Mouse (Mus musculus) kidney, adult 18-20 months (tissue): ENCODE measurements around the gene Zfp39.
"Not testable (repeated sequence)": the region's sequence is repeated elsewhere in the genome, so short reads cannot be mapped to it uniquely, and the experiment has no call there.

Source experiments
- DNase-seq: peaks from one replicate; pipeline ENCODE4 v3.0.0; 2021

Zfp39 gene

GRCm38 (mm10) chr11:58918759-58919158, 14.7 kb upstream of the Zfp39 start:
- DNase-seq: no peak

DNA sequence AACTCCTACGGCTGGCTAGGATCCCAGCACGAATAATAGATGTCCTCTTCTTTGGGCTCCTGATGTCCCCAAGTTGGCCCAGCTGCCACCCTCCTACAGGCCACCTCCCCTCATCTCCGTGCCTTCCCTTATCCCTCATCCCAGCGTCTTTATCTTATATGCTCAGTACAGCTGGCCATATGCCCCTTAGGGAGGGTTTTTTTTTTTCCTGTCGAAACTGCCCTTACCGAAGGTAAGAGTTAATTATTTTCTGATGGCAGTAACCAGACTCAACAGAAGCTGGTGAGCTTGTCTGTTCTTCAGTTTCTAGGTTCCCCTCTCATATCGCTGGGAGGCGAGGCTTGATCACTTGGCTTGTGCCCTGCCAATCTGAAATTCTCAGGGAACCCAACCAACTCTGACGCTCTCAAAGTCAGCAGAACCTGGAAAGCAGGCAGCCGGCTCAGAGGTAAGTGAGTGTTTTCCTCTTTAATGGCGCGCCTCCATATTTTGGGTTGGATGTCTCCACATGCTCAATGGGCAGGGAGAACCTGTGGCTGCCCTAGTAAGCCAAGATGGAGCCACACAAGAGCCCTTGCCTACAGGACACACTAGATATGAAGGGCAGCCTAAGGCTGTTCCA, 13.8 kb upstream of the Zfp39 start, which contains the start of gene Btnl10:
Gene Btnl10, plus strand, starts transcription at position 164 of the 622 bp plus-strand sequence.
- no peak for DNase-seq

DNA sequence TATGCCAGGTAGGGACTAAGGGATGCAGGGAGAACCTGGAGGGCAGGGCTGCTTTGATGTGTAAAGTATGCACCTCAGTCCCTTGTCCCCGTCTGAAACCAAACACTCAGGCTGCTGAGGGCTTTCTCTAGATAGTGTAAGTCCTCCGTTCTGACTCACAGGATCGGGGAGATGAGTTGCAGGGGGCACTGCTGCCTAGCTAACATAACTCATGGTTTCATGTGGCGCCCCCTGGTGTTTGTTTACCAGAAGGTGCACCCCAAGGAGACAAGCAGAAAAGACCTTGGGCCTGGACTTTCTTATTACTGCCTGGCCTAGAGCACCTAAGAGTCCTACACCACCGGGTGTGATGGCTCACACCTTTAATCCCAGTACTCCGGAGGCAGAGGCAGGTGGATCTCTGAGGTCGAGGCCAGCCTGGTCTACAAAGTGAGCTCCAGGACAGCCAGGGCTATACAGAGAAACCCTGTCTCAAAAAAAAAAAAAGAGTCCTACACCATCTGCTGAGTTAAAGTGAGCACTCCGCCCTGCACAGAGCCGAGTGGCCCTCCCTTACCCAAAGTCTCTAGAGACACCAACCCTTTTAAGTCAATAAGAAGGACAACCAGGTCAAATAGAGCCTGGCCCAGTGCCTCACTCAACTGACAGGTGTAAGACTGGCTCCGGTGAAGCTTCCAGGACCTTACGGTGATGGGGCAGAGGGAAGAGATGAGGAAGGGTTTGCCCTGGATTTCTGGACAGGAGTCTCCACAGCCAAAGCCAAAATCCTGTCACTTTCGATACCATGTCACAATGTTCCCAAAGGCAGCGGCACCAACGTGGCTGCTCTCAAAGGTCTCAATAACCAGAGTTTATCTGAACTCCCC, 13.1 kb upstream of the Zfp39 start:
- peak; percentile 34 for DNase-seq

GRCm38 (mm10) chr11:58914461-58915028, 10.5 kb upstream of the Zfp39 start:
- peak; percentile 63 for DNase-seq

- no peak for DNase-seq
These were observed 9.8 kb upstream of the Zfp39 start for GRCm38 (mm10) chr11:58913776-58914175.

DNA sequence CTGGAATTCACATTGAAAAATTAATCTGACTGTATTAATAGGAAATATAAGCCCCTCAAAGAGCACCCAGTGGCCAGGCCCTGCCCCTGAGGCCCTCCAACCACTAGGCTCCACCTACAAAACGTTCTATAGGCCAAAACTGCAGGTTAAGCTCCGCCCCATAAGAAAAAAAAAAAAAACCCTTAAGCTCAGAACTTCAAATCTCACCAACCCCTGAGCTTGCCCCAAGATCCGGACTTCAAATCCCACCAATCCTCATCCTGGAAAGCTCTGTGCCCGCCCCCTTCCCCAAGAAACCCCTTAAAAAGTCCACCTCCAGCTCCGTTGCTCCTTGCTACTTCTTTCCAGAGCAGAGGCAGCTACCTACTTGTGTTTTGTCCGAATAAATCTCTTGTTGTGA, 813 bp upstream of the Zfp39 start:
- DNase-seq: no peak

DNA sequence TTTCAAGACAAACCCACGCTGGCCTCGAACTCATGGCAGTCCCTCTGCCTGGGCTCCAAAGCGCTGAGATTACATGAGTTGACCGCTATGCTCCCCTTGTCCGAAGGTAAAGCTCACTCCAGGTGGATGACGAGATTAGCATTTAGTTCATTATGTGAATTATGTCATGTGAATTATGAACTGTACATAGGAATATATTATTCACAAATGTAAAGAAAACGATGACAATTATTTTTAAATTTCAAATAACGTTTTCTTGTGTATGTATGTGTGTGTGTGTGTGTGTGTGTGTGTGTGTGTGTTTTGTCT, 339 bp upstream of the Zfp39 start:
- no peak for DNase-seq

- no peak for DNase-seq
These were observed 2.9 kb downstream of the Zfp39 start for GRCm38 (mm10) chr11:58901080-58901479.

GRCm38 (mm10) chr11:58897485-58897884, 6.5 kb downstream of the Zfp39 start:
- no peak for DNase-seq

GRCm38 (mm10) chr11:58894456-58894855, 9.6 kb downstream of the Zfp39 start:
- no peak for DNase-seq

- DNase-seq: no peak
These were observed 13.5 kb downstream of the Zfp39 start for GRCm38 (mm10) chr11:58890511-58890910.

DNA sequence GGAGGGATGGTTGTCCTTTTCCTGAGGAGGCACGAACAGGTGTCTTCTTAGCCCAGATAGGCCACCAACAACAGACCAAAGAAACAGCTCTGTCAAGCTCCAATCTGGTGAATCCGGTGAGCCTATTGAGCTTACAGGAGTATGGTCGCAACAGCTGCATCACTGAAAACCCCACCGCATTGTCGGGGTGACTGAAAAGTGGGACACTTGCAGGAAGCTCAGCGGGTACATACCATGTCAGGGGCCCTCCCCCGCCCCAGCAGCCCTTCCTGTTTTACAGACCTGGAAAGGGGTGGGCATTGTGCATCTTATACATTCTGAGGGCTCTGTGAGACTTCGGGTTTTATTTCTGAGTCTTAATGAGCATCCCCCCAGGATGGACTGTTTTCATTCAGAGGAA, 20.3 kb downstream of the Zfp39 start:
- DNase-seq: no peak

- DNase-seq: peak; percentile 23
These were observed 33.1 kb downstream of the Zfp39 start for GRCm38 (mm10) chr11:58870961-58871360.

- peak; percentile 10 for DNase-seq
These were observed 36.1 kb downstream of the Zfp39 start for GRCm38 (mm10) chr11:58867954-58868330.

GRCm38 (mm10) chr11:58867039-58867953, 36.7 kb downstream of the Zfp39 start, which contains the start of gene 2810021J22Rik:
Gene 2810021J22Rik (plus strand): TSS chr11:58867216.
- peak; percentile 84 for DNase-seq

DNA sequence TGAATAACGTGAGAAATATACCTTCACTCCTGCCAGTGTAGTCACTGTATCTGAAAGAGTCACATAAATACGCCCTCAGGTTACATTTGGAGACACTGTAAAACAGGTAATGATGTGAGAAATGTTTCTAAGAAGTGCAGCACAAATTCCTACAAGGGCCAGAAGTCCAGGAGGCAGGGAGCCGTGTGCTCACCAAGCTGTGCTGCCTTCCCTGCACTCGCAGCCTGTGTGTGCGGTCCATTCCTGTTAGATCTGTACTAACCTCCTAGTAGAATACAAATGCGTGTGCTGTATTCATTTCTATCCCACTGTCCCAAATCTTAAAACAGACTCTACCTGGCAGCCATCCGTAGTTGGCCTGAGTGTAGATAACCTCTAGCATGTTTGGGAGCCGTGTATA, 43.3 kb downstream of the Zfp39 start:
- DNase-seq: no peak

DNA sequence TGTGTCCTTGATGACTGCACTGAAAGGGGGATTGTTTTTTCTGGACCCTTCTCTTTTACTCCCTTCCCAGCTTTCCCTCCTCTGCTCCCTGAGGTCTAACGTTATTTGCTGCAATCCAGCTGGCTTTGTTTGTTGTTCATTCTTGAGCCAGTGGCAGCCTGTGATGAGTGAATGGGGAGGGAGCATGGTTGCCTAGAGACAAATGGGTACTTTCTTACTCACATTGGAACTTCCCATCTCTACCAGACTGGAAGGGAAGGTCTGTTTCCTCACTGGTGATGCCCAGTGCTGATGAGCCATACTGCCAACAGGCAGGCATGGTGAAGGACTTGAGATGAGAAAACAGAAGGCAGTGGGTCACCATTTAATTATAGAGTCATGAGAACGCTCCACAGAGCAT, 54.3 kb downstream of the Zfp39 start:
- DNase-seq: no peak

DNA sequence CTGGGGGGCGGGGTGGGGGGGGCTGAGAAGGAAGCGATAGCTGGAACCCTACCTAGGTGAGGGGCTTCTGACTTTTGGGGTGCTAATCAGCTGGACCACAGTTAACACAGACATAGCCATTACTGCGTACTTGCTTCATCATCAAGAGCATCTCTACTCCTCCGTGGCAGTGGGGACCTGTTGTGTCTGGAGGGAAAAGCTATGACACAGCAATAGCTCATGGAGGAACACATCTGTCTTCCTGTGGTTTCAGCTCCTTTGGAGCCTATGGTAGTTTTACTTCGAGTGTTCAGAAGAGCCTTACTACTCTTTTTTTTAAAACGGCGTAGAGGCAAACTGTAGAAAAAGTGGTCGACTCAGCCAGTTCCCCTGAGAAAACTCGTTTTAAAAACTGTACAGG, 56.4 kb downstream of the Zfp39 start:
- no peak for DNase-seq

DNA sequence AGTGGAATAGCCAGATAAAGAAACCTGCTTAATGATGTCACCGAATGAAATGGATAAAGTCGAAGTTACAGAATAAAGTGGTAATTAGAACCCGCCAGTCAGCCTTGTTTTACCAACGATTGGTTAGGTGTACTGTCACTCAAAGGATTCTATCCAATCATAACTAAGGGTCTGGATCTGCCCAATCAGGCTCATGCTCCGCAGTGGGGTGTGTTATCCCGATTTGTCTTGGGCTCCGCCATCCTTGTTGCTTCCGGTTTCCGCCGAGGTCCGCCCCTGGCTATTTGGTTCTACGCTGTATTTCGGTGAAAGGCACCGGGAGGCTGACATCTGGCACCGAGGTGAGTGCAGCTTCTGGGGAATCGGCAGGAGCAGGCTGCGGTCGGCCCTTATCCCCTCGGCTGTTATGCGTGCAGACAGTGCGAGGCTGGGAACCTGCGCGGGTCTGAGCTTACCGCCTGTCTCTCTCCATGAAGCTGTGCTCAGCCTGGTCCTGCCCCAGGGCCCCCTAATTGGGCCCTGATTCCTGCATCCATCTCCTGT, 57.0 kb downstream of the Zfp39 start, which contains the start of gene Gm12258:
Gene Gm12258, plus strand, starts transcription at position 240 of the 543 bp plus-strand sequence.
- peak; percentile 83 for DNase-seq

- not testable (repeated sequence) for DNase-seq
These were observed 65.1 kb downstream of the Zfp39 start, which contains the start of gene Olfr311 for GRCm38 (mm10) chr11:58838951-58839350. Gene Olfr311 (plus strand): TSS chr11:58839251.
